Mouse (Mus musculus): Measurements from ENCODE around the gene Vmn2r65. TPM values are rescaled to one million over a fixed set of nuclear protein-coding genes. Genes with fewer than 3 reads are reported as not detected.

Vmn2r65 gene
- under 0.01 TPM in 1 of 2 replicates, not detected in the other for polyA plus RNA-seq (2012)

GRCm38 (mm10) chr7:84964015-84964414, at the start of gene Vmn2r65:
Vmn2r65 (minus strand) TSS chr7:84964115.
- H3K9me3 ChIP-seq (ENCODE audit: control insufficient read depth, low read length), result peaks cover 2% of the 10 kb centered on the region; the same call in 1 of the 2 replicates
- H3K27me3 ChIP-seq (ENCODE audit: control insufficient read depth), result no peaks in the 10 kb centered on the region
- TF ChIP-seq GATA1 (IDR thresholded peaks at IDR 0.05; ENCODE audit: low read length) (no peak), TAL1 (IDR thresholded peaks at IDR 0.05; ENCODE audit: low read length) (no peak)
- no peak within 1 kb of the TSS for H3K4me3 ChIP-seq (replicated peaks)
- H3K36me3 ChIP-seq (ENCODE audit: control insufficient read depth), result no peaks in the 10 kb centered on the region
- H3K4me1 ChIP-seq (ENCODE audit: control insufficient read depth), result no peaks in the 10 kb centered on the region

GRCm38 (mm10) chr7:85012168-85012567, 48.3 kb upstream of the Vmn2r65 start, which contains the start of gene Vmn2r66:
Vmn2r66 (minus strand) TSS chr7:85012268.
- TF ChIP-seq GATA1 (IDR thresholded peaks at IDR 0.05; ENCODE audit: low read length), result no peak
- no peak for TF ChIP-seq TAL1 (IDR thresholded peaks at IDR 0.05; ENCODE audit: low read length)
- H3K9me3 ChIP-seq (ENCODE audit: control insufficient read depth, low read length), result no peaks in the 10 kb centered on the region
- H3K36me3 ChIP-seq (ENCODE audit: control insufficient read depth), result no peaks in the 10 kb centered on the region
- no peak within 1 kb of the TSS for H3K4me3 ChIP-seq (replicated peaks)
- H3K4me1 ChIP-seq (ENCODE audit: control insufficient read depth), result no peaks in the 10 kb centered on the region
- H3K27me3 ChIP-seq (ENCODE audit: control insufficient read depth), result no peaks in the 10 kb centered on the region

GRCm38 (mm10) chr7:84996694-84997093, 32.8 kb upstream of the Vmn2r65 start:
- Histone ChIP-seq H3K36me3 (ENCODE audit: control insufficient read depth) (no peaks in the 10 kb centered on the region), H3K9me3 (ENCODE audit: control insufficient read depth, low read length) (no peaks in the 10 kb centered on the region), H3K4me3 (replicated peaks) (no peak overlapping the region), H3K27me3 (ENCODE audit: control insufficient read depth) (no peaks in the 10 kb centered on the region), H3K4me1 (ENCODE audit: control insufficient read depth) (no peaks in the 10 kb centered on the region)
- no peak for TF ChIP-seq TAL1 (IDR thresholded peaks at IDR 0.05; ENCODE audit: low read length)
- no peak for TF ChIP-seq GATA1 (IDR thresholded peaks at IDR 0.05; ENCODE audit: low read length)

Other genes with a start within 250 kb of the Vmn2r65 start
- gene Olfr291, start 110.6 kb downstream of the Vmn2r65 start, polyA plus RNA-seq (2012), result 0.03 TPM in 1 of 2 replicates, not detected in the other
- gene Vmn2r66, start 48.2 kb upstream of the Vmn2r65 start, polyA plus RNA-seq (2012), result under 0.01 TPM in 1 of 2 replicates, not detected in the other
- gene Vmn2r67, start 191.9 kb upstream of the Vmn2r65 start, polyA plus RNA-seq (2012), result 0.01 TPM in 1 of 2 replicates, not detected in the other

Data from erythroblast, embryonic 14.5 days (primary cell).